Mouse (Mus musculus) lung, adult 2 months (tissue): ENCODE data around the gene Phpt1. TPM values are rescaled to one million over a fixed set of nuclear protein-coding genes. Genes with fewer than 3 reads are reported as not detected.

ENCODE experiments used
- DNase-seq: peaks from one replicate; pipeline ENCODE4 v3.0.0; 2022
- H3K4me1 ChIP-seq: fragments of 200-500 bp; 2 replicates; pipeline ENCODE4 v1.6.1; 2011; ENCODE audit warnings: low read length; ENCODE audit not compliant: control insufficient read depth, insufficient read depth
- H3K4me3 ChIP-seq: fragments of 200-500 bp; replicated peaks from 2 replicates; pipeline ENCODE3; 2011; ENCODE audit warnings: low read depth, mild to moderate bottlenecking, control low read depth, low read length; ENCODE audit errors: extremely low read depth
- CTCF ChIP-seq: fragments of 200-500 bp; IDR thresholded peaks from 2 replicates; pipeline ENCODE4 v1.5.1; 2011; ENCODE audit warnings: mild to moderate bottlenecking, low read length, control low read depth; ENCODE audit not compliant: insufficient read depth
- POLR2A ChIP-seq: fragments of 200-500 bp; IDR thresholded peaks from 2 replicates; pipeline ENCODE4 v1.6.1; 2011; ENCODE audit warnings: low read depth, mild to moderate bottlenecking, control low read depth, low read length, borderline replicate concordance; ENCODE audit errors: extremely low read depth
- WGBS: fragments of 180-500 bp; shearing (Covaris S2); methylation state at CpG from one replicate; pipeline ENCODE4 v1.1.7; 2018; 5-methylcytosine and 5-hydroxymethylcytosine counted together
- polyA plus RNA-seq: library from polyadenylated mRNA; depleted of rRNA; stranded (reverse); fragments of >200 nt; gene quantifications from 2 replicates; pipeline ENCODE4 v1.2.3, GENCODE M21; 2012; rRNA removed

Phpt1 gene
- polyA plus RNA-seq, 1 experiment: 59.6 TPM

DNA sequence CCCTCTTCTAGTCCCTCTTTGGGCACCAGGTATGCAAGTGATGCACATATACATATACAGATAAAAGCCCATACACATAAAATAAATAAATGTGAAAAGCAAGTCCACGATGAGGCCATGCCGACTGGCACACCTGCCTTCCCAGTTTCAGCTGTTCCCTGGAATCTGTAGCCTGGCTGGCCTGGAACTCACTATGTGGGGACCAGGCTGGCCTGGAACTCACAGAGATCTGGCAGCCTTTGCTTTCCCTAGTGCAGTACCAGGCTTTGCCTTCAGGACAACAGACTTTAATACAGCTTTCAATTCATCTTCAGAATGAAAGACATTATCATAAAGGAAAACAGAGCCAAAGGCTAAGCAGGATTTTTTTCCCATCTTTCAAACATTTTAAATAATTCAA lies 41.3 kb downstream of the Phpt1 start:
- TF ChIP-seq CTCF (no peak), POLR2A (no peak)
- 69% methylated on average over 2 of the region's 2 CpGs for WGBS
- peaks cover 5% of the 10 kb centered on the region; the same call in 1 of the 2 replicates for H3K4me1 ChIP-seq
- DNase-seq: no peak
- no peak overlapping the region for H3K4me3 ChIP-seq

DNA sequence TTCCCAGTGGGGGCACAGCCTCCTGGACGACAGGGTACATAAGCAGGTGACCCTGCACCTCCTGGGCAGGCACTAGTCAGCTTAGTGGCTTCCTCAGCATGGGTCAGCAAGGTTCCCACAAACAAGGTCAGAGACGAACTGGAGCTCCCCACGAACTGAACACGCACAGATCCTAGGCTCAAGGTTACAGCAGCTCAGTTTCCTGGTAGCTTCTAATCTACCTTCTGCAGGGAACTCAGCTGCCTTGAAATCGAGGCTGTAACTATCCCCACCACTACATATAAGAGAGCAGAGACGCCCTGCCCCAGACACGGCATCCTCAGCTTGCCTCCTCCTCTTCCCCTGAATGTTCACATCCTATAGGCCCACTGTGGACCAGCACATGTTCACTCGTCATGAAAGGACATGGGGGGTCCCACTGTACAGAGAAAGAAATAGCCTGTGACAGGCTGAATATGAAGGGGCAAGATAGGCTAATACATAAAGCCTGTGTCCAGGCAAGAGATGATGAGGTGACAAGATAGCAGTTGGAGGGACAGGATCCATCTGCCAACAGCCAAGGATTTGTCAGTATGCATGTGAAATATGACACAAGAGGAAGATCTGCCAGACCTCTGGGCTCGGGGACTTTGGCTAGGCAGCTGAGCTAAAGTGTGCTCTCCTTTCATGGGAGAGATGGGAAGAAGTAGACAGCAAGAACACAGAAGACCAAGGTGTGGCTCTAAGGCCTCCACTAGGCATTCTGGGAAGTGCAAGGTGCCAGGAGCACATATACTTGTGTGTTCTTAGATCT lies 48.3 kb downstream of the Phpt1 start:
- H3K4me1 ChIP-seq: no peaks in the 10 kb centered on the region
- 87% methylated on average over 9 of the region's 9 CpGs for WGBS
- no peak overlapping the region for H3K4me3 ChIP-seq
- no peak for DNase-seq
- no peak for TF ChIP-seq POLR2A

Other genes starting within 250 kb of the Phpt1 start
- gene Man1b1, start 242.9 kb downstream of the Phpt1 start, polyA plus RNA-seq: 14.4 and 18.1 TPM in 2 replicates
- gene Dpp7, start 218.9 kb downstream of the Phpt1 start, polyA plus RNA-seq: 33.6 and 36.4 TPM in 2 replicates
- gene Uap1l1, start 209.5 kb downstream of the Phpt1 start, polyA plus RNA-seq: 59.5 and 65.3 TPM in 2 replicates
- gene Sapcd2, start 202.9 kb downstream of the Phpt1 start, polyA plus RNA-seq: 5.5 and 6.3 TPM in 2 replicates
- 18.4 and 18.6 TPM in 2 replicates for gene Entpd2, start 179.3 kb downstream of the Phpt1 start, polyA plus RNA-seq
- gene Npdc1, start 175.9 kb downstream of the Phpt1 start, polyA plus RNA-seq: 166 and 185 TPM in 2 replicates
- gene Fut7, start 152.0 kb downstream of the Phpt1 start, polyA plus RNA-seq: 2.1 and 3.0 TPM in 2 replicates
- gene Abca2, start 146.5 kb downstream of the Phpt1 start, polyA plus RNA-seq: 52.4 and 61.5 TPM in 2 replicates
- gene Clic3, start 118.4 kb downstream of the Phpt1 start, polyA plus RNA-seq: 1,602 and 1,847 TPM in 2 replicates
- 74.6 and 76.0 TPM in 2 replicates for gene Paxx, start 114.1 kb downstream of the Phpt1 start, polyA plus RNA-seq
- gene Ptgds, start 105.2 kb downstream of the Phpt1 start, polyA plus RNA-seq: 0.62 and 0.80 TPM in 2 replicates
- gene Lcn12, start 81.3 kb downstream of the Phpt1 start, polyA plus RNA-seq: not detected in 2 replicates
- gene Fbxw5, start 74.5 kb downstream of the Phpt1 start, polyA plus RNA-seq: 23.1 and 37.4 TPM in 2 replicates
- gene C8g, start 73.5 kb downstream of the Phpt1 start, polyA plus RNA-seq: 2.5 and 2.7 TPM in 2 replicates
- 13.8 and 16.2 TPM in 2 replicates for gene Traf2, start 28.3 kb downstream of the Phpt1 start, polyA plus RNA-seq
- gene Edf1, start 17.4 kb downstream of the Phpt1 start, polyA plus RNA-seq: 94.0 and 106 TPM in 2 replicates
- 10.2 and 11.5 TPM in 2 replicates for gene Mamdc4, start 379 bp downstream of the Phpt1 start, polyA plus RNA-seq
- gene Ajm1, start 6.5 kb upstream of the Phpt1 start, polyA plus RNA-seq: 0.31 and 0.34 TPM in 2 replicates
- gene Rabl6, start 33.3 kb upstream of the Phpt1 start, polyA plus RNA-seq: 53.4 and 62.2 TPM in 2 replicates
- gene Ccdc183, start 42.5 kb upstream of the Phpt1 start, polyA plus RNA-seq: not detected in 2 replicates
- gene Tmem141, start 46.8 kb upstream of the Phpt1 start, polyA plus RNA-seq: 15.0 and 17.0 TPM in 2 replicates
- 3.5 and 8.2 TPM in 2 replicates for gene Fcna, start 52.8 kb upstream of the Phpt1 start, polyA plus RNA-seq
- gene Lcn8, start 77.9 kb upstream of the Phpt1 start, polyA plus RNA-seq: not detected in 2 replicates
- not detected in 2 replicates for gene Lcn5, start 82.7 kb upstream of the Phpt1 start, polyA plus RNA-seq
- not detected in 2 replicates for gene Lcn6, start 101.6 kb upstream of the Phpt1 start, polyA plus RNA-seq
- not detected in 2 replicates for gene Lcn10, start 107.5 kb upstream of the Phpt1 start, polyA plus RNA-seq
- not detected in 2 replicates for gene Obp2a, start 124.8 kb upstream of the Phpt1 start, polyA plus RNA-seq
- gene Bmyc, start 131.5 kb upstream of the Phpt1 start, polyA plus RNA-seq: 39.5 and 49.7 TPM in 2 replicates
- gene Obp2b, start 161.8 kb upstream of the Phpt1 start, polyA plus RNA-seq: not detected in 2 replicates
- gene Lcn3, start 190.3 kb upstream of the Phpt1 start, polyA plus RNA-seq: not detected in 2 replicates
- gene Lcn11, start 201.8 kb upstream of the Phpt1 start, polyA plus RNA-seq: not detected in 2 replicates
- gene Gm13539, start 207.0 kb upstream of the Phpt1 start, polyA plus RNA-seq: not detected in 2 replicates
- gene Glt6d1, start 240.6 kb upstream of the Phpt1 start, polyA plus RNA-seq: not detected in 2 replicates
- not detected in 2 replicates for gene Lcn9, start 247.9 kb upstream of the Phpt1 start, polyA plus RNA-seq